8 mouse cellular contexts compared by ENCODE assay signal in genomic region chr5:148489724-148490193, GRCm38 (mm10).
DNase-seq lines count a peak whose midpoint lies in the region; ATAC-seq and TF ChIP-seq lines count a peak whose summit lies in the region.

No protein-coding gene starts in this region.

- DNase-seq in A20 (ENCODE audit: low read depth, low spot score) = peak; percentile 10
- DNase-seq in adipocyte (ENCODE audit: low spot score) = peak; percentile 95
- peak; percentile 20 for DNase-seq in embryonic facial prominence, embryonic 10.5 days (ENCODE audit: low spot score)
- DNase-seq in kidney, postnatal 14 days = peak; percentile 49
- DNase-seq in thymus, adult 18-20 months = no peak

- H3K36me3 ChIP-seq in embryonic facial prominence, embryonic 10.5 days (replicated peaks) = no peaks in the 10 kb centered on the region
- H3K36me3 ChIP-seq in heart, embryonic 13.5 days = no peaks in the 10 kb centered on the region
- H3K36me3 ChIP-seq in midbrain, embryonic 15.5 days (replicated peaks) = no peaks in the 10 kb centered on the region
- H3K36me3 ChIP-seq in intestine, postnatal 0 days (ENCODE audit: control insufficient read depth, insufficient read depth) = no peaks in the 10 kb centered on the region

- no peak for TF ChIP-seq CTCF in intestine, postnatal 0 days (IDR thresholded peaks at IDR 0.05; ENCODE audit: low read depth)

- peaks cover 6% of the 10 kb centered on the region for H3K4me1 ChIP-seq in embryonic facial prominence, embryonic 10.5 days
- peaks cover 19% of the 10 kb centered on the region for H3K4me1 ChIP-seq in heart, embryonic 13.5 days
- peaks cover 15% of the 10 kb centered on the region for H3K4me1 ChIP-seq in midbrain, embryonic 15.5 days
- no peaks in the 10 kb centered on the region for H3K4me1 ChIP-seq in intestine, postnatal 0 days (replicated peaks; ENCODE audit: control insufficient read depth, insufficient read depth, low read length)

- peak overlapping the region; percentile 42 for H3K4me2 ChIP-seq in heart, embryonic 13.5 days
- no peak overlapping the region for H3K4me2 ChIP-seq in midbrain, embryonic 15.5 days
- H3K4me2 ChIP-seq in intestine, postnatal 0 days (replicated peaks; ENCODE audit: low read depth) = no peak overlapping the region

- no peaks in the 10 kb centered on the region for H3K27me3 ChIP-seq in embryonic facial prominence, embryonic 10.5 days (replicated peaks; ENCODE audit: low read depth, poor library complexity, severe bottlenecking)
- H3K27me3 ChIP-seq in heart, embryonic 13.5 days (replicated peaks) = no peaks in the 10 kb centered on the region
- H3K27me3 ChIP-seq in midbrain, embryonic 15.5 days (replicated peaks) = no peaks in the 10 kb centered on the region
- H3K27me3 ChIP-seq in intestine, postnatal 0 days (replicated peaks; ENCODE audit: control insufficient read depth, insufficient read depth, low read length) = no peaks in the 10 kb centered on the region

- ATAC-seq in heart, embryonic 13.5 days (ENCODE audit: extremely low read depth, insufficient number of reproducible peaks, low FRiP score, low TSS enrichment) = no peak
- ATAC-seq in midbrain, embryonic 15.5 days (replicated peaks) = peak; percentile 62; the same call in 1 of the 2 replicates
- no peak for ATAC-seq in intestine, postnatal 0 days

- H3K9me3 ChIP-seq in embryonic facial prominence, embryonic 10.5 days = no peaks in the 10 kb centered on the region
- H3K9me3 ChIP-seq in heart, embryonic 13.5 days = no peaks in the 10 kb centered on the region
- no peaks in the 10 kb centered on the region for H3K9me3 ChIP-seq in midbrain, embryonic 15.5 days
- H3K9me3 ChIP-seq in intestine, postnatal 0 days (ENCODE audit: control insufficient read depth) = no peaks in the 10 kb centered on the region

- no peak overlapping the region for H3K27ac ChIP-seq in embryonic facial prominence, embryonic 10.5 days (replicated peaks)
- H3K27ac ChIP-seq in heart, embryonic 13.5 days (replicated peaks) = peak overlapping the region; percentile 58
- H3K27ac ChIP-seq in midbrain, embryonic 15.5 days = no peak overlapping the region
- no peak overlapping the region for H3K27ac ChIP-seq in intestine, postnatal 0 days (ENCODE audit: low read depth, low read length)

- H3K4me3 ChIP-seq in embryonic facial prominence, embryonic 10.5 days = no peak overlapping the region
- H3K4me3 ChIP-seq in heart, embryonic 13.5 days = no peak overlapping the region
- no peak overlapping the region for H3K4me3 ChIP-seq in midbrain, embryonic 15.5 days
- no peak overlapping the region for H3K4me3 ChIP-seq in intestine, postnatal 0 days (ENCODE audit: low read depth, low read length)

- 65% methylated on average over 10 of the region's 10 CpGs for WGBS in embryonic facial prominence, embryonic 10.5 days
- WGBS in heart, embryonic 13.5 days = 46% methylated on average over 10 of the region's 10 CpGs
- WGBS in midbrain, embryonic 15.5 days = 61% methylated on average over 10 of the region's 10 CpGs
- 50% methylated on average over 10 of the region's 10 CpGs for WGBS in intestine, postnatal 0 days

- no peak overlapping the region for H3K9ac ChIP-seq in heart, embryonic 13.5 days
- H3K9ac ChIP-seq in midbrain, embryonic 15.5 days = no peak overlapping the region
- H3K9ac ChIP-seq in intestine, postnatal 0 days (ENCODE audit: low read depth, low read length) = no peak overlapping the region

Comparison
In these comparisons a context has a peak if more than half of its experiments do, and no peak if none do; other contexts are left out.
1. DNase-seq: peak in A20 (single experiment), adipocyte (single experiment), embryonic facial prominence, embryonic 10.5 days (single experiment) and kidney, postnatal 14 days (single experiment); none in thymus, adult 18-20 months (0 of 2).